Mouse (Mus musculus): ENCODE measurements around the gene Exog. TPM values are rescaled to one million over a fixed set of nuclear protein-coding genes. Genes with fewer than 3 reads are reported as not detected.

Exog gene
- polyA plus RNA-seq, 1 experiment from 2014 or later, result 25.6 TPM

DNA sequence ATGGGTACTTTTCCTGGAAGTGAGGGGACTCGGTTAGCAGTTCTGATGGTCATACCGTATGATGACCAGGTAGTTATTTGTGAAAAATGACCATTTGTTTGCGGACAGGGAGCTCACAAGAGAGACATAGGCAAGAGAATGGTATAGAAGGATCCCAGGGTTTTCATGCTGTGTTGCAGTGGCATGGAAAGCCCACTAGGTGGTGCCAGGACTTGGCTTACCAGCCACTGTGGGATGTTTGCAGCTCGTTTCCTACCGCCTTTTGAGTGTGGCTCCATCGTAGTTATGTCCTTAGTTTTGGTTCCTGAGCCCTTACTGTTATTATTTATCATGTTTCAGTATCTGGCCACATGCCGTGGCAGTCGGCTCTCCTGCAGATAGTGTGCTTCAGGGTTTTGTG, 15.7 kb downstream of the Exog start:
- H3K4me3 ChIP-seq (replicated peaks), result no peak overlapping the region
- no peak overlapping the region for H3K4me2 ChIP-seq (replicated peaks)
- no peak overlapping the region for H3K27ac ChIP-seq (replicated peaks)
- ATAC-seq (ENCODE audit: insufficient number of reproducible peaks, low FRiP score, low TSS enrichment, low read depth), result no peak
- WGBS, result 45% methylated on average over 8 of the region's 8 CpGs
- H3K36me3 ChIP-seq, result peaks cover 58% of the 10 kb centered on the region
- H3K9me3 ChIP-seq (replicated peaks), result no peaks in the 10 kb centered on the region
- H3K4me1 ChIP-seq, result no peaks in the 10 kb centered on the region
- H3K27me3 ChIP-seq, result no peaks in the 10 kb centered on the region
- no peak overlapping the region for H3K9ac ChIP-seq

DNA sequence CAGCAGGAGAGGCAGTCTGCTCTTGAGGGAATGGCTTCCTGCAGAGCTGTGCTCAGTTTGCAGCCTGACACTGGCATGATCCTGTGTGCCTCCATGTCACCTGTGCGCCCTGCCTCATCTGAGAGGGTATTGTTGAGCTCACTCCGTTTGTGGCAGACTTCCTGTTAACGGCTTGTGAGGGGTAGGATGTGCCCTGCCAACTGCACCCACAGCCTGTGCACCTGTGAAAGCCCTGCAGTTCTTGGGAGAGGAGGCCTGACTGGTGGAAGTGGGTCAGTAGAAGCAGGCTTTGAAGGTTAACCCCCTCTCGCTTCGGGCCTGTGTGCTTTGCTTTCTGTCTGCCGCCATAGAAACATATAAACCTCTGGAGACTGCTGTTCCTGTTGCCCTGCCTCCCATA, 20.3 kb downstream of the Exog start:
- H3K9me3 ChIP-seq (replicated peaks), result no peaks in the 10 kb centered on the region
- H3K9ac ChIP-seq, result no peak overlapping the region
- no peak for ATAC-seq (ENCODE audit: insufficient number of reproducible peaks, low FRiP score, low TSS enrichment, low read depth)
- no peaks in the 10 kb centered on the region for H3K27me3 ChIP-seq
- H3K4me3 ChIP-seq (replicated peaks), result no peak overlapping the region
- no peaks in the 10 kb centered on the region for H3K4me1 ChIP-seq
- peaks cover 50% of the 10 kb centered on the region for H3K36me3 ChIP-seq
- no peak overlapping the region for H3K27ac ChIP-seq (replicated peaks)
- H3K4me2 ChIP-seq (replicated peaks), result no peak overlapping the region
- WGBS, result 90% methylated on average over 6 of the region's 6 CpGs

DNA sequence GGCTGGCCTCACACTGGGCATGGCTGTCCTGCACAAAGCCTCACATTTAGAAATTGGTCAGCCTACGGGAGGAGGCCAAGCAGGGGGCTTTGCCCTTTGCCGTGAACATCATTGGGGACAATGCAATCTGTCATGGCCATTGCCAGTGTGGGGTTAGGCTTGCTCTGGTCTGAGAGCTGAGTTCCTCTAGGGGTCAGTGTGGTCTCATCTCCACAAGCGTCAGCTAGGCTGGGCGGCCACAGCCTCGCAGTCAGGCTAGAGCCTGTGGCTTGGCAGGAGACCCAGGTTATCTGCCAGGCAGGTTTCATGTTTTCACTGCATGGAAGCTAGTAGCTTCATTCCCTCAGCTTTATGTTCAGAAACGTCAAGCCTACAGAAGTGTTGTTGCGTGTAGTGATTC, 20.9 kb downstream of the Exog start:
- Histone ChIP-seq H3K27ac (replicated peaks) (no peak overlapping the region), H3K9ac (no peak overlapping the region), H3K4me2 (replicated peaks) (no peak overlapping the region), H3K36me3 (peaks cover 50% of the 10 kb centered on the region), H3K4me3 (replicated peaks) (no peak overlapping the region), H3K9me3 (replicated peaks) (no peaks in the 10 kb centered on the region), H3K4me1 (no peaks in the 10 kb centered on the region), H3K27me3 (no peaks in the 10 kb centered on the region)
- ATAC-seq (ENCODE audit: insufficient number of reproducible peaks, low FRiP score, low TSS enrichment, low read depth), result 0 out of 2 replicates have a peak, but pooled peaks have one; percentile 44
- WGBS, result 72% methylated on average over 7 of the region's 7 CpGs

DNA sequence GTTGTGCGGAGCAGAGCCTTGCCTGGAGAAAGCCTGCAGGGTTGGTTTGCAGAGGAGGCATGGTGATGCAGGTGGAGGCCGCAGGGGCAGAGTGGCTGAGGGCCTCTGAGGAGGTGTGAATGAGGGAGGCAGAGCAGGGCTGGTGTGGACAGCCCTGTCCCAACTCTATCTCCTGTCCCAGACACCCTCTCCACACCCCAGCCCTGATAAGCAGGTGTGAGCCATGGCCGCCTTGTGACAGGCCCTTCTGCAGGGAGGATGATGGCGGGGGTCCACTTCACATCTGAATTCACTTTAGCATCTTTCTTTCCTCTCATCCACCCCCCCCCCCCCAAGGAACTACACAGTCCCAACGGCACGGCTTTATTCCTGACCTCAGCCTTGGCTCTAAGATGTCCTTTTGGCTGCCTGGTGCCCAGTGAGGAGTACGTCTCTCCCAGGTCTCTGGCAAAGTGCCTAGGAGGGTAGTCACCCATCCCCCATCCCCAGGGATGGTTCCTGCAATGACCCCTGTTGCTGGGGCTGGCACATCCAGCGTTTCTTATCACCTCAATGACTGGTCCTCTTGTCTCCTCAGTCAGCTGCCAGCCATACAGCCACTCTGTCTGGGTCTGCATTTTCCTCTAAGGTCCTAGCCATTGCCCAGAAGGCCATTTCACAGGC, 25.1 kb downstream of the Exog start:
- Histone ChIP-seq H3K9me3 (replicated peaks) (no peaks in the 10 kb centered on the region), H3K9ac (no peak overlapping the region), H3K4me1 (no peaks in the 10 kb centered on the region), H3K27me3 (no peaks in the 10 kb centered on the region), H3K36me3 (peaks cover 17% of the 10 kb centered on the region), H3K27ac (replicated peaks) (no peak overlapping the region), H3K4me3 (replicated peaks) (no peak overlapping the region), H3K4me2 (replicated peaks) (no peak overlapping the region)
- ATAC-seq (ENCODE audit: insufficient number of reproducible peaks, low FRiP score, low TSS enrichment, low read depth), result no peak
- 73% methylated on average over 8 of the region's 8 CpGs for WGBS

DNA sequence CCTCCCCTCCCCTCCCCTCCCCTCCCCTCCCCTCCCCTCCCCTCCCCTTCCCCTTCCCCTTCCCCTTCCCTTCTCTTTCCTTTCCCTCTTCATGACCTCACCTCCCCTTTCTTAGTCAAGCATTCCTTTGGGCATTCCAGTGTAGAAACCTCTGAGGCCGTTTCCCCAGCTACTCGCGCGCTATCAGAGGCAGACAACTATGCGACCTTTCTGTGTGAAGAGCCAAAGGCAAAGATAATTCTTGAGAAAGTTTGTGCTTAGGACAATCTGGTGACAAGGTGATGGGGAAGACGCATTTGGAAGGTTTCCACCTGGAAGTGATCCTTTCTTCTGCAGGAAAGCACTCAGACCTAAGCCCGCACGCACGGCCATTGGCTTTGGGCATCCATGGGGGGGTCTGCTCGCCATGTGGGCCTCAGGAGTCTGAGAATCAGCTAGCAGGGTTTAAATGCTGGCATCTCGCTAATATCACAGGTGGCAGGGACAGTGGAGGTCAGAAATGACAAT, 27.7 kb downstream of the Exog start:
- H3K4me1 ChIP-seq, result no peaks in the 10 kb centered on the region
- H3K9ac ChIP-seq, result no peak overlapping the region
- no peak for ATAC-seq (ENCODE audit: insufficient number of reproducible peaks, low FRiP score, low TSS enrichment, low read depth)
- H3K9me3 ChIP-seq (replicated peaks), result no peaks in the 10 kb centered on the region
- no peak overlapping the region for H3K4me3 ChIP-seq (replicated peaks)
- H3K36me3 ChIP-seq, result peaks cover 7% of the 10 kb centered on the region
- H3K4me2 ChIP-seq (replicated peaks), result no peak overlapping the region
- H3K27me3 ChIP-seq, result no peaks in the 10 kb centered on the region
- no peak overlapping the region for H3K27ac ChIP-seq (replicated peaks)
- WGBS, result 81% methylated on average over 11 of the region's 11 CpGs

DNA sequence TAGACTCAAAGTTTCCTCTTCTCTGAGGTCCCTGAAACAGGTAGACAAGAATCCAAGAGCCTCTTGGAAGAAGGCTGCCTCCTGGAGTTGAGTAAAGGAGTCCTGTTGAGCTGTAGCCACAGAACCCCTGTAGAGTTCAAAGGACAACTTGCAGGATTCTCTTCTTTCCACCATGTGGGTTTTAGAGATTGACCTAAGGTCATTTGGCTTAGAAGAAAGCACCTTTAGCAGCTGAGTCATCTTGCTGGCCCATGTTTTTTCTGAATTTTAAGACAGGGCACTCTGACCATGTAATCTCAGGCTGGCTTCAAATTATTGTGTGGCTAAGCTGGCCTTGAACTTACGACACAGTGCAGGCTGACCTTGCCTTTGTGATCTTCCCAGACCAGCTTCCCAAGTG, 28.3 kb downstream of the Exog start:
- Histone ChIP-seq H3K9me3 (replicated peaks) (no peaks in the 10 kb centered on the region), H3K4me1 (no peaks in the 10 kb centered on the region), H3K9ac (no peak overlapping the region), H3K4me2 (replicated peaks) (no peak overlapping the region), H3K27ac (replicated peaks) (no peak overlapping the region), H3K36me3 (peaks cover 1% of the 10 kb centered on the region; the same call in 1 of the 2 replicates), H3K27me3 (no peaks in the 10 kb centered on the region), H3K4me3 (replicated peaks) (no peak overlapping the region)
- WGBS, result 89% methylated on average over 1 of the region's 1 CpGs
- ATAC-seq (ENCODE audit: insufficient number of reproducible peaks, low FRiP score, low TSS enrichment, low read depth), result no peak

DNA sequence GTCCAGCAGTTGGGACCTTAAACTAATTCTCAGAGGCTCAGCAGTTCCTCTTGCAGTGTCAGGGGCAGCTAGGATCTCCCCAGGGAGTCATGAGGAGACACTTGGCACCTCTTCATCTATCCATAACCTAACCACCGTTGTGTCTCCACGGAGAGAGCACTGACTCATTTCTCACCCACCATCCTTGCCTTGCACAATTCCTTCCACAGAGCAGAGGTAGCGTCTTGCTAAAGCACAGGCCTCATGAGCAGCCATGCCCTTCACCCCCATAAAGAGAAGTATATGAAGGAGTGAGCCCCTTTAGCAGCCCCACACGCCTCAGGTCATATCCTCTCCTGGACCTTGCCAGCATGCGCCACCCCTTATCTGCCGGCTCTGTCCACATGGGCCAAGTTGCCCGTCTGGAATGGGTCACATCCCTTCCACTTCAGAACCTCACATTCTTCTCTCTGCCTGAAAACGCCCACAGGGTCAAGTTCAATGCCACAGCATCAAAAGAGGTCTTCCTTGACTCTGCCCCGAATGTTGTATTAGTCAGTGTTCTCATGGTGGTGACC, 28.9 kb downstream of the Exog start:
- no peaks in the 10 kb centered on the region for H3K4me1 ChIP-seq
- H3K4me2 ChIP-seq (replicated peaks), result no peak overlapping the region
- no peak for ATAC-seq (ENCODE audit: insufficient number of reproducible peaks, low FRiP score, low TSS enrichment, low read depth)
- no peaks in the 10 kb centered on the region for H3K9me3 ChIP-seq (replicated peaks)
- no peak overlapping the region for H3K9ac ChIP-seq
- no peak overlapping the region for H3K27ac ChIP-seq (replicated peaks)
- 76% methylated on average over 9 of the region's 9 CpGs for WGBS
- no peak overlapping the region for H3K4me3 ChIP-seq (replicated peaks)
- H3K36me3 ChIP-seq, result no peaks in the 10 kb centered on the region
- no peaks in the 10 kb centered on the region for H3K27me3 ChIP-seq

DNA sequence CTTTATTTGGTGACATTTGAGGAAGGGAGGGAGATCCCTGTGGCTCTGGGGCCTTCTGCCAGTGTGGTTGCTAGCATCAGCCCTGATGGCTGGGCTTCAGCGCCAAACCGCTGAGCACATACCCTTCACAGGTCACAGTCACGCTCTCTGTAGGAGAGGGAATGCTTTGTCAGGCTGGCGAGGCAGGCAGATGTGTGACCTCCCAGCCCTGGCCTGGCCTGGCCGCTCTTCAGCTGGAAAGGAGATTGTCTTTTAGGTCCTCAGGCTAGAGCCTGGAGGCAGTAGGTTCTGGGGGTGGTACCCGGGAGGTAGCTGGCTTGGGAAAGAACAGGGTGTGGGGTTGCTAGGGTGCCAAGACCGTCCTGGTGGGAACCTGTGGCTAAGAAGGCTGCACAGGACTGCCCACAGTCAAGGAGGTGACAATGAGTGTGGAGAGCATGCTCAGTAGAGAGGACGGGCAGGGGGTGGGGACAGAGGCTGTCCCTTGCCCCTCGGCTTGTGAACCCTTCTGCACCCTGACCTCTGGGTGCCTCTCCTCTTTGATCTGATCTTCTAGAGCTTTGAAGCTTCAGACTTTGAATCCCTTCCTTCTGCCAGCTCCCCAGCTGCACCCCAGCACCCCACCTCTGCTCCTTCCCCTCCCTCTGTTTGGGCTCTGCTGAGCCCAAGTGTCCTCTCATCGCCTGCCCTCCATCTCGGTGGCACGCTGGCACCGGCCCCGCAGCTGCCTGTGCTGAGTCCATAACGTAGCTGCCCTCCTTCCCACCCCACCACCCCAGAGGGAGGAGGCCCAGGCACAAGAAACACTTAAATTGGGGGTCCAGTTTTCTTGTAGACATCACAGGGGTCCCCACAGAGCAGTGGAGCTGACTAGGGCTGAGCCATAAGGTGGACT, 30.2 kb downstream of the Exog start:
- Histone ChIP-seq H3K9me3 (replicated peaks) (no peaks in the 10 kb centered on the region), H3K9ac (no peak overlapping the region), H3K4me2 (replicated peaks) (no peak overlapping the region), H3K36me3 (no peaks in the 10 kb centered on the region), H3K27ac (replicated peaks) (no peak overlapping the region), H3K4me3 (replicated peaks) (no peak overlapping the region), H3K4me1 (no peaks in the 10 kb centered on the region), H3K27me3 (no peaks in the 10 kb centered on the region)
- WGBS, result 64% methylated on average over 15 of the region's 15 CpGs
- ATAC-seq (ENCODE audit: insufficient number of reproducible peaks, low FRiP score, low TSS enrichment, low read depth), result no peak

DNA sequence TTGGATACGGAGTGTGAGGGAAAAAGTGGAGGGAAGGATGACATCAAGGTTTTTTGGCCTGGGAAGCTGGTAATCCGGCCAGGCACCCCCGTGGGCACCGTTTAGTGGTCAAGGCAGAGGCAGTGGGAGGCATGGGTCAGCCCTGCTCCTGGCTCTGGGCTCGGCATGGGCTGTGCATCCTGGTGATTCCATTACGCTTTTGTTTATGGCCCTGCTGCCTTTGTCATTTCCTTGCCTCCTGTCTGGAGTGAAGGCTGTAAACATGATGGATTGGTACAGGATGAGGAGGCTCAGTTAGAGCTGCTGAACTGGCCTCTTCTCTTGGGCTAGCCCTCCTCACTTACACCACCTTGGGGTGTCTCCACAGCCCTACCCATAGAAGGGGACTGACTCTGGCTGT, 33.0 kb downstream of the Exog start:
- no peak overlapping the region for H3K4me3 ChIP-seq (replicated peaks)
- no peak overlapping the region for H3K9ac ChIP-seq
- ATAC-seq (ENCODE audit: insufficient number of reproducible peaks, low FRiP score, low TSS enrichment, low read depth), result no peak
- H3K4me2 ChIP-seq (replicated peaks), result no peak overlapping the region
- no peaks in the 10 kb centered on the region for H3K27me3 ChIP-seq
- H3K36me3 ChIP-seq, result no peaks in the 10 kb centered on the region
- H3K4me1 ChIP-seq, result no peaks in the 10 kb centered on the region
- H3K9me3 ChIP-seq (replicated peaks), result no peaks in the 10 kb centered on the region
- 55% methylated on average over 6 of the region's 6 CpGs for WGBS
- no peak overlapping the region for H3K27ac ChIP-seq (replicated peaks)

DNA sequence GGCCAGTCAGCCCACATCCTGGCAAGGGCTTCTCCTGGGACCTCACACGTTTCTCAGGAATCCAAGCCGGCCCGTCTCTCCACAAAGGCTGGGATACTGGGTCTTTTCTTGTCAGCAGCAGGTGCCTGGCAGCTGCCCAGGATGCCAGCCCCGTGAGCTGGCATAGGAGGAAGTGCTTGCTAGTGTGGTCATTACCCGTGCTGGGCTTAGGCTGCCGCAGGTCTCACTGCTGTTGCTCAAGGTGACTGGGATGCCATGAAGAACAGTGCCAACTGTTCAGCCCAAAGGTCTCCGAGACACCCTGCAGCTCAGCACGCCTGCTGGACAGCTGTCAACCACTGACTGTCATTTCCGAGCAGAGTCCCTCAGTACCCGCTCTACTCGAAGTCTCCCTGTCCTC, 33.6 kb downstream of the Exog start:
- 68% methylated on average over 11 of the region's 11 CpGs for WGBS

DNA sequence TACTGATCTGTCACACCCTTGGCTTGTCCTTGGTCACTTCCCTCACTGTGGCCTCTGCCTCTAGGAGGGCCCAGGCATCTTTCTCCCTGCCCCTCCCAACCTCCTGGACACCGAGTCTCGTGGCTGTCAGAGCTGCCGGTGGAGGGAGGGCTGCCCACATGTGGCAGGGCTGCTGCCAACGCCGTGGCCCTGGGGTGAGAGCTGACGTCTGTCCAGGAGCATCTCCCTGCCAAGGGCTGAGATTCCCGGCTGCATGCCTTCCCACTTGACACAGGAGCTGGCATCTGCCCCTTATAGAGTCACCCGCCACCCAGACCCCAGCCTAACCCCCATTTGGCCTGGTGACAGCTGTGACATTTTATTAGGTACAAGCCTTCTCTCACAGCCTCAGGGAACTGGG, 34.6 kb downstream of the Exog start:
- no peak overlapping the region for H3K27ac ChIP-seq (replicated peaks)
- no peaks in the 10 kb centered on the region for H3K9me3 ChIP-seq (replicated peaks)
- H3K36me3 ChIP-seq, result no peaks in the 10 kb centered on the region
- WGBS, result 49% methylated on average over 8 of the region's 8 CpGs
- no peak overlapping the region for H3K9ac ChIP-seq
- H3K4me2 ChIP-seq (replicated peaks), result no peak overlapping the region
- no peaks in the 10 kb centered on the region for H3K27me3 ChIP-seq
- no peak overlapping the region for H3K4me3 ChIP-seq (replicated peaks)
- ATAC-seq (ENCODE audit: insufficient number of reproducible peaks, low FRiP score, low TSS enrichment, low read depth), result no peak
- 0 out of 2 replicates have a peak, but pooled peaks cover 5% of the 10 kb centered on the region for H3K4me1 ChIP-seq

More for the DNA sequence above, 33.6 kb downstream of the Exog start:
- H3K27me3 ChIP-seq, result no peaks in the 10 kb centered on the region
- no peak for ATAC-seq (ENCODE audit: insufficient number of reproducible peaks, low FRiP score, low TSS enrichment, low read depth)
- H3K4me3 ChIP-seq (replicated peaks), result no peak overlapping the region
- no peaks in the 10 kb centered on the region for H3K36me3 ChIP-seq
- H3K9ac ChIP-seq, result no peak overlapping the region
- H3K4me2 ChIP-seq (replicated peaks), result no peak overlapping the region
- H3K4me1 ChIP-seq, result 0 out of 2 replicates have a peak, but pooled peaks cover under 1% of the 10 kb centered on the region
- no peaks in the 10 kb centered on the region for H3K9me3 ChIP-seq (replicated peaks)
- no peak overlapping the region for H3K27ac ChIP-seq (replicated peaks)
